Comparison of ENCODE assay signal across 14 mouse cellular contexts in genomic region chr12:75520395-75520794, GRCm38 (mm10).
DNase-seq lines count a peak whose midpoint lies in the region; ATAC-seq and TF ChIP-seq lines count a peak whose summit lies in the region.
"Had no signal": no experiment of that assay in that cellular context is flagged by ENCODE, and none has a peak within 500 bp of the region (broad histone marks: within the 10 kb centered on the region; RNA-seq: fewer than 3 reads in every experiment).

No protein-coding gene starts in this region.

- peak overlapping the region; percentile 62; the same call in 1 of the 2 replicates for H3K27ac ChIP-seq in heart, embryonic 16.5 days (ENCODE audit: low read length)
- H3K27ac ChIP-seq in heart, embryonic 11.5 days (ENCODE audit: low read depth, low read length): no peak overlapping the region
- H3K27ac ChIP-seq in midbrain, embryonic 11.5 days (ENCODE audit: low read depth, low read length): no peak overlapping the region
- no peak overlapping the region for H3K27ac ChIP-seq in midbrain, postnatal 0 days (ENCODE audit: low read depth, low read length)
- 0 out of 2 replicates have a peak overlapping the region, but pooled peaks have one; percentile 21 for H3K27ac ChIP-seq in olfactory bulb, adult 2 months (ENCODE audit: insufficient read depth, low read depth, low read length)
- H3K27ac ChIP-seq: liver, embryonic 12.5 days; neural tube, embryonic 12.5 days had no signal

- no peak for DNase-seq in midbrain, embryonic 11.5 days (ENCODE audit: low spot score, missing footprints)
- no peak for DNase-seq in midbrain, postnatal 0 days (ENCODE audit: low spot score)
- peak; percentile 26 for DNase-seq in brain, adult 2 months (ENCODE audit: low read depth, low spot score)
- DNase-seq in layer of hippocampus, adult 11-12 months (ENCODE audit: low spot score): no peak
- DNase-seq: cerebellum, adult 8-10 months; heart, postnatal 4 days; kidney, adult 11 months; retina, postnatal 1 day had no signal

- 46% methylated on average over 3 of the region's 3 CpGs for WGBS in heart, embryonic 16.5 days
- whole genome bisulfite sequencing in heart, embryonic 11.5 days (ENCODE audit: insufficient replicate concordance): 62% methylated on average over 3 of the region's 3 CpGs
- WGBS in midbrain, embryonic 11.5 days: 51% methylated on average over 3 of the region's 3 CpGs
- 33% methylated on average over 3 of the region's 3 CpGs for WGBS in midbrain, postnatal 0 days
- WGBS in olfactory bulb, adult 2 months: 24% methylated on average over 3 of the region's 3 CpGs

- TF ChIP-seq POLR2A in olfactory bulb, adult 2 months (IDR thresholded peaks at IDR 0.05; ENCODE audit: insufficient read depth, low read depth, low read length): no peak

- no peak overlapping the region for H3K9ac ChIP-seq in heart, embryonic 16.5 days (ENCODE audit: low read length)
- H3K9ac ChIP-seq in heart, embryonic 11.5 days (ENCODE audit: low read depth, low read length): no peak overlapping the region
- H3K9ac ChIP-seq in midbrain, embryonic 11.5 days (ENCODE audit: low read length): no peak overlapping the region
- H3K9ac ChIP-seq in midbrain, postnatal 0 days (replicated peaks; ENCODE audit: low read length, poor library complexity, severe bottlenecking): no peak overlapping the region
- H3K9ac ChIP-seq: liver, embryonic 12.5 days; neural tube, embryonic 12.5 days had no signal

- H3K9me3 ChIP-seq in heart, embryonic 16.5 days (replicated peaks; ENCODE audit: control insufficient read depth, low read length): no peaks in the 10 kb centered on the region
- H3K9me3 ChIP-seq in heart, embryonic 11.5 days (replicated peaks; ENCODE audit: control insufficient read depth, low read length): no peaks in the 10 kb centered on the region
- H3K9me3 ChIP-seq in midbrain, embryonic 11.5 days (ENCODE audit: control insufficient read depth, low read length): no peaks in the 10 kb centered on the region
- no peaks in the 10 kb centered on the region for H3K9me3 ChIP-seq in midbrain, postnatal 0 days (ENCODE audit: low read length)
- H3K9me3 ChIP-seq: liver, embryonic 12.5 days; neural tube, embryonic 12.5 days had no signal

- no peaks in the 10 kb centered on the region for H3K27me3 ChIP-seq in heart, embryonic 16.5 days (ENCODE audit: control insufficient read depth, insufficient read depth, low read length)
- H3K27me3 ChIP-seq in heart, embryonic 11.5 days (ENCODE audit: control insufficient read depth, insufficient read depth, low read length): no peaks in the 10 kb centered on the region
- H3K27me3 ChIP-seq in midbrain, embryonic 11.5 days (ENCODE audit: control insufficient read depth, insufficient read depth, low read length): no peaks in the 10 kb centered on the region
- H3K27me3 ChIP-seq in midbrain, postnatal 0 days (ENCODE audit: insufficient read depth, low read length): no peaks in the 10 kb centered on the region
- H3K27me3 ChIP-seq: liver, embryonic 12.5 days; neural tube, embryonic 12.5 days had no signal

- no peak overlapping the region for H3K4me2 ChIP-seq in heart, embryonic 16.5 days (ENCODE audit: low read depth, low read length)
- no peak overlapping the region for H3K4me2 ChIP-seq in heart, embryonic 11.5 days
- H3K4me2 ChIP-seq in midbrain, embryonic 11.5 days: no peak overlapping the region
- H3K4me2 ChIP-seq in midbrain, postnatal 0 days (ENCODE audit: low read depth, low read length, poor library complexity, severe bottlenecking): no peak overlapping the region
- H3K4me2 ChIP-seq: liver, embryonic 12.5 days; neural tube, embryonic 12.5 days had no signal

- TF ChIP-seq CTCF in midbrain, postnatal 0 days (IDR thresholded peaks at IDR 0.05): no peak
- TF ChIP-seq CTCF in olfactory bulb, adult 2 months (IDR thresholded peaks at IDR 0.05; ENCODE audit: insufficient read depth, low read depth, low read length): no peak

- peaks cover 29% of the 10 kb centered on the region for H3K4me1 ChIP-seq in heart, embryonic 16.5 days (ENCODE audit: control insufficient read depth, insufficient read depth, low read length)
- H3K4me1 ChIP-seq in heart, embryonic 11.5 days (ENCODE audit: control insufficient read depth, insufficient read depth, low read length): peaks cover 35% of the 10 kb centered on the region
- peaks cover 8% of the 10 kb centered on the region for H3K4me1 ChIP-seq in midbrain, embryonic 11.5 days (ENCODE audit: control insufficient read depth, insufficient read depth, low read length)
- H3K4me1 ChIP-seq in midbrain, postnatal 0 days (ENCODE audit: insufficient read depth, low read length): peaks cover 2% of the 10 kb centered on the region; the same call in 1 of the 2 replicates
- peaks cover 11% of the 10 kb centered on the region for H3K4me1 ChIP-seq in olfactory bulb, adult 2 months (ENCODE audit: control insufficient read depth, insufficient read depth, low read length)
- H3K4me1 ChIP-seq: neural tube, embryonic 12.5 days had no signal

- H3K4me3 ChIP-seq in heart, embryonic 16.5 days (ENCODE audit: low read length): no peak overlapping the region
- H3K4me3 ChIP-seq in heart, embryonic 11.5 days (ENCODE audit: low read depth, low read length): no peak overlapping the region
- no peak overlapping the region for H3K4me3 ChIP-seq in midbrain, embryonic 11.5 days (ENCODE audit: low read depth, low read length)
- H3K4me3 ChIP-seq in midbrain, postnatal 0 days (ENCODE audit: low read depth, low read length): no peak overlapping the region
- H3K4me3 ChIP-seq in olfactory bulb, adult 2 months (ENCODE audit: insufficient read depth, low read depth, low read length): no peak overlapping the region
- H3K4me3 ChIP-seq: liver, embryonic 12.5 days; neural tube, embryonic 12.5 days had no signal

- no peaks in the 10 kb centered on the region for H3K36me3 ChIP-seq in heart, embryonic 16.5 days (ENCODE audit: control insufficient read depth, insufficient read depth)
- no peaks in the 10 kb centered on the region for H3K36me3 ChIP-seq in heart, embryonic 11.5 days (ENCODE audit: control insufficient read depth, insufficient read depth, low read length)
- no peaks in the 10 kb centered on the region for H3K36me3 ChIP-seq in midbrain, embryonic 11.5 days (ENCODE audit: control insufficient read depth, insufficient read depth, low read length)
- 0 out of 2 replicates have a peak, but pooled peaks cover 1% of the 10 kb centered on the region for H3K36me3 ChIP-seq in midbrain, postnatal 0 days (ENCODE audit: insufficient read depth, low read length)

- ATAC-seq in heart, embryonic 16.5 days (replicated peaks; ENCODE audit: extremely low read depth, insufficient read depth, low FRiP score): 0 out of 2 replicates have a peak, but pooled peaks have one; percentile 14
- no peak for ATAC-seq in heart, embryonic 11.5 days (replicated peaks; ENCODE audit: insufficient number of reproducible peaks, low FRiP score, low TSS enrichment)
- ATAC-seq in midbrain, embryonic 11.5 days (ENCODE audit: low FRiP score): peak; percentile 61
- no peak for ATAC-seq in midbrain, postnatal 0 days (ENCODE audit: low FRiP score)
- ATAC-seq: liver, embryonic 12.5 days; lung, postnatal 0 days had no signal

Comparison
In these comparisons a context has a peak if more than half of its experiments do, and no peak if none do; other contexts are left out.
1. ATAC-seq: peak in heart, embryonic 16.5 days (single experiment) and midbrain, embryonic 11.5 days (single experiment); none in heart, embryonic 11.5 days (single experiment) and midbrain, postnatal 0 days (single experiment).
2. H3K27ac ChIP-seq: peak in heart, embryonic 16.5 days (single experiment) and olfactory bulb, adult 2 months (single experiment); none in heart, embryonic 11.5 days (single experiment), midbrain, embryonic 11.5 days (single experiment) and midbrain, postnatal 0 days (single experiment).